Mouse (Mus musculus) left cerebral cortex, adult 2 months (tissue): ENCODE data around the gene Pip4k2a. TPM values are rescaled to one million over a fixed set of nuclear protein-coding genes. Genes with fewer than 3 reads are reported as not detected.

ENCODE experiments used
- DNase-seq, 2 experiments: peaks; one replicate each; pipeline ENCODE4 v3.0.0; 2021 to 2022; ENCODE audit warnings: low spot score in 2 of 2, mixed read lengths in 1 of 2; ENCODE audit errors: extremely low spot score in 1 of 2
- H3K27ac ChIP-seq: fragments of 200-600 bp; 2 replicates; pipeline ENCODE4 v1.8.1; 2022
- H3K4me3 ChIP-seq: fragments of 200-600 bp; 2 replicates; pipeline ENCODE4 v1.8.1; 2022
- CTCF ChIP-seq: fragments of 200-600 bp; IDR thresholded peaks from 2 replicates; pipeline ENCODE4 v1.8.1; 2022; ENCODE audit warnings: antibody characterized with exemption, mild to moderate bottlenecking, moderate library complexity
- intact Hi-C: fragments of 180-260 bp; cut with DNase I; formaldehyde crosslinking; loops from one replicate; pipeline ENCODE4 v1.15.1; 2025
- total RNA-seq, 2 experiments: library from RNA; stranded (reverse); gene quantifications; 2 replicates each; pipeline ENCODE4 v1.2.3; 2021

The Pip4k2a gene
- total RNA-seq, 2 experiments from 2014 or later: 49.3 to 50.1 TPM

DNA sequence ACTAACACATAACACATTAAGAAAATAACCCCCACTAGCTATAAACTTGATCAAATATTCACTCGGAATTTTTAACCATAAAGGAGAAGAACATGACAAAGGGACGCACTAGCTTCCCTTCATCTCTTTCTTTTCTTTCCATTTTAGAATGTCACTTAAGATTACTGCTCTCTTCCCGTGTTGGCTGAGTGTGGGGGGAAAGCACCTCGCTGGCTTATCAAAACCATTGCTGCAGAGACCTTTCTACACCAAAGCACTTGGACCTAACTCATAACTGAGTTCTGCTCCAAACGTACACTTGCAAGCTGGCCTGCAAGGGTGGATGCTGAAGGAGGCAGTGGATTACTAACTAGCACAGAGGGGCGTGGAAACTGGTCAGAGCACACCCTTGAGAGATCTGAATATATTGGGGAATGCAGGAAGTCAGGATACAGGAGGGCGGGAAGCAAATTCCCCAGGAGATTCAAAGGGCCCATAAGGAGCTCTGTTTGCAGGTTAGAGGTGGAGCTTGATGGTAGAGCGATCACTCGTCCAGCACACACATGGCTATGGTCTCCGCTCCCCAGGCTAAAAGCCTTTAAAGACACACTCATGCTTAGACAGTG lies 20.6 kb downstream of the Pip4k2a start:
- H3K27ac ChIP-seq: no peak overlapping the region
- no peak overlapping the region for H3K4me3 ChIP-seq
- intact Hi-C loops: no loop called here
- TF ChIP-seq CTCF: no peak
- DNase-seq: no peak

DNA sequence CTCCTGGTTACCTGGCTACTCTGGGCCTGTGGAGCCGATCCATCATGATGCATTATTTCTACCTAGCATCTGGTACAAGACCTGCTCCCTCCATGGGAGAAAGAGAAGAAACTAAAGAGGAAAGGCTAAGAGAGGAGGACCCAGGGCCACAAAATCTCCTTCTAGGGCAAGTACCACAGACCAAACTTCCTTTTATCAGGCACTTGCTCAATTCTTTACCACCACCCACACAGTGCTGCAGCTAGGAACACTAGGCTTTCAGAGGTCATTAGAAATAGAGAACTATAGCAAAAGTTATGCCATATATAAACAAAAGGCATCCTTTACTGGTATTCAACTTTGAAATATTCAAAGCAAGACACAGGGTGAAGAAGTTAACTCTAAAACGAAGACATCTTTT lies 21.8 kb downstream of the Pip4k2a start:
- no peak overlapping the region for H3K27ac ChIP-seq
- intact Hi-C loops: no loop called here
- no peak for TF ChIP-seq CTCF
- no peak for DNase-seq
- H3K4me3 ChIP-seq: no peak overlapping the region

DNA sequence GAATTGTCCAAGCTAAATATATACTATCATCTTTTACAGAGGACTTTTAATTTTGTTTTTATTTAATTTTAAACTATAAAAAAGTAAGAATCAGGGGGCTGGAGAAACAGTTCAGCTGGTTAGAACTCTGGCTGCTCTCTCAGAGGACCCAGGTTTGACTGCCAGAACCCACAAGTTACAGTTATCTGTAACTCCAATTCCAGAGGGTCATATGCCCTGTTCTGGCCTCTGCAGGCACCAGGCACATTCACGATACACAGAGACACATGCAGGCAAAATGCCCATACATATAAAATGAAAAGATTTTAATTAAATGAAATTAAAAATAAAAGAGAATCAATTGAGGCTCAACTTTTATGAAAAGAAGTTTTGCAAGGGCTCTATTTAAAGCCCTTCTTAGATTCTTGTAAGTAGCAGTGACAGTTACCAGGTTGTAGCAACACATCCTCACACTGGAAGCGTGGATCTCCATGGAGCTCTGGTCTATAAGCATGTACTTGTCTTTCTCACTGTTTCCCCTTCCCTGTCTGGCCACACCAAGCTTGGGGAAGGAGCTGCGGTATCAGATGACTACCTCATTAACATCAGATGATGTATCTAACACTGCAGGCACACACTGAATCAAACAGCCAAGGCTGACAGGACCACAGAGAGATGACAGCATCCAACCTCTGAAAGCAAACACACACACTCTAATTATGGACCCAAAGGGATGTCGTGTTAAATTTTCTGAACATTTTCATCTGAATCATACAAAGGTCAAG lies 22.9 kb downstream of the Pip4k2a start:
- no peak for TF ChIP-seq CTCF
- intact Hi-C loops: no loop called here
- Histone ChIP-seq H3K27ac (no peak overlapping the region), H3K4me3 (no peak overlapping the region)
- no peak for DNase-seq

DNA sequence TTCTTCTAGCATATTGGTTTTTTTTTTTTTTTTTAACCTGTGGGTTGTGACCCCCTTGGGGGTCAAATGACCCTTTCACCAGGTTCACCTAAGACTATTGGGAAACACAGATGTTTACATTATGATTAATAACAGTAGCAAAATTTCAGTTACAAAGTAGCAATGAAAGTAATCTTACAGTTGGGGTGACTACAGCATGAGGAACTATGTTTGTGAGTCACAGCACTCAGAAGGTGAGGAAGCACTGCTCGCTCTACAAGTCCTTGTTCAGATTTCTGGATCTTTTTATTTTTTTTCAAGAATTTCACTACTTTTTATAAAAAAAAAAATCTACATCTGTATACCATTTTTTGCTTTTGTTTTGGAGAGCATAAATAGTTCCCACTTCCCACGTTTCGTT lies 26.4 kb downstream of the Pip4k2a start:
- no peak overlapping the region for H3K4me3 ChIP-seq
- TF ChIP-seq CTCF: no peak
- H3K27ac ChIP-seq: no peak overlapping the region
- DNase-seq: no peak
- intact Hi-C loops: no loop called here

DNA sequence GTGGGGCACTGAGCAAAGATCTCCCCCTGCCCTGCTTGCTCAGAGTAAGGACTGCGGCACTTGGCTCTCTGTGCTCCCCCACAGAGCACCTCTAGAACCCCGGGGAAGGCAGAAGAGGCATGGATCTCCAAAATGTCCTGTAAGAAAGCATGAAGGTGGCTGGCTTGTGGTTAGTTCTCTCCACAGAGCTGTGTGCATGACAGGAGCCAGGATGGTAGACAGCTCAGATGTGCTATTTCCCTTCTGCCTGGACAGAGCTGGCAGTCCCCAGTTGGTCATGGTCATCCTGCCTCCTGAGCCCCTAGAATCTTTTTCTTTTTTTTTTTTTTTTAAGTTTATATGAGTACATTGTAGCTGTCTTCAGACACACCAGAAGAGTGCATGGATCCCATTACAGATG lies 27.5 kb downstream of the Pip4k2a start:
- intact Hi-C loops: no loop called here

DNA sequence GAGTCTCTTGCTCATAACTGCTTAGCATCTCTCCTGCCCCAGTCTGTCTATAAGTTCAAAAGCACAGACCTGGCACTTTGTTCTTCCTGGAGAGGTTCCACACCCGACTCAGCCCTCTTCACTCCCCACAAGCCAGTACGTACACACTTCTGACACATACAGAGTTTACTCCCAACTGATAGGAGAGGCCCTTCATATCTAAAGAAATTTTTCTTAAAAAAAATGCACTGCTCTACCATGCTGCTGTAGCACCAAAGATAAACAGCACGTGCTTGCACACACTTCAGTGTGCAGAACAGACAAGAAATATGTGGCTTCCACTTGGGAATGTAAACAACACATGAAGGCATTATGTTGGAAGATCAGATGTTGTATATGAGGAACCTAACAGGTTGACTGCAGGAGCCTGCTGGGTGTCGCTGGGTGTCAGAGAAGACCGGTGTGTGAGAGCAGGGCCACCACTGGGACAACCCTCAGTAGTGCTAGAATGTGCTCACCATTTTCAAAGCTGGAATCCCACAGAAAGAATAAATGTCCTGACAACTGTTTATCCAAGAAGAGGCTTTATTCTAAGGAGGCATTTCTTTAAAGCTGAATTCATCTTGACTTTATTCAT lies 28.8 kb downstream of the Pip4k2a start:
- no peak overlapping the region for H3K4me3 ChIP-seq
- intact Hi-C loops: no loop called here
- no peak for TF ChIP-seq CTCF
- no peak overlapping the region for H3K27ac ChIP-seq
- DNase-seq: no peak

More for the DNA sequence above, 27.5 kb downstream of the Pip4k2a start:
- no peak overlapping the region for H3K4me3 ChIP-seq
- DNase-seq: no peak
- TF ChIP-seq CTCF: no peak
- no peak overlapping the region for H3K27ac ChIP-seq

DNA sequence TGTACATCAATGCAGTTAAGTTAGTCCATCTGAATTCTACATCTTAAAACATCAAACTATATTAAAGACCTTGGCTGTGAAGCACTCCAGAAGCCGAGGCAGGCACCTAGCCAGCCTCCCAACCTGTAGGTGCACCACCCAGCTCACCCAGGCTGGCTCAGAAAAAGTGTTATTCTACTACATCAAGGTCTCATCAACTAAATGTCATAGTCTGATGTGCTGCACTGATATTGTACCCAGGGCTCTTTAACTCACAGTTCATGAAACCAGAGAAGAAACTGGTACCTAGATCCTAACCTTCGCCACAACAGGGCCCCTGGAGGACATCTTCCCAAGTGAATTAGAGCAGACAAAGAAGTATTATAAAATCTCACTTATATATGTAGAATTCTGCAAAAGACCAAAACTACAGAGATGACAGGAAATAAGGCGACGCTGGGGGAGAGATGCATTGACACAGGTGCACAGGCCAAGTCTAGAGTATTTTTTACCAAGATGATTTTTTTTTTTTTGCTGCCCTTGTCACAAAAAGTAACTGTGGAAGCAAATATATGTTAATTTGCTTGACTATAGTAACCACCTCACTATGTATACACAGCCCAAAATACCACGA lies 30.4 kb downstream of the Pip4k2a start:
- intact Hi-C loops: no loop called here
- no peak for DNase-seq
- no peak for TF ChIP-seq CTCF
- Histone ChIP-seq H3K27ac (no peak overlapping the region), H3K4me3 (no peak overlapping the region)

DNA sequence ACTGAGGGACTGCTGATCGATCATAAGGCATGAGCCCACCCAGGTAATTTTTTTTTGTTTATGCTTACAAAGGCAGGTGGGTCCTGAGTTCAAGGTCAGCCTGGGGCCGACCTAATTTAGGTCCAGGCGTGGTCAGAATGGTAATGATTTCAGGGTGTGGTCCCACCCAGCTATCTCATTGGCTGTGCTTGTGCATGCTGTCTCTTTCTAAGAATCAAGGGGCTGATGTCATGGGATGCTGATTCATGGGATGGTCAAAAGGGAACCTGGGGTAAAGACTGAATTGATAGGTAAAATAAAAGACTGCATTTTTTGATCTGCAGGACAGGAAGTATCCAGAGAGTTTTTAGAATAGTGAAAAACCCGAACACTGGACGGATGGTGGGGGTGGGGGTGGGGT lies 31.4 kb downstream of the Pip4k2a start:
- H3K27ac ChIP-seq: no peak overlapping the region
- TF ChIP-seq CTCF: no peak

DNA sequence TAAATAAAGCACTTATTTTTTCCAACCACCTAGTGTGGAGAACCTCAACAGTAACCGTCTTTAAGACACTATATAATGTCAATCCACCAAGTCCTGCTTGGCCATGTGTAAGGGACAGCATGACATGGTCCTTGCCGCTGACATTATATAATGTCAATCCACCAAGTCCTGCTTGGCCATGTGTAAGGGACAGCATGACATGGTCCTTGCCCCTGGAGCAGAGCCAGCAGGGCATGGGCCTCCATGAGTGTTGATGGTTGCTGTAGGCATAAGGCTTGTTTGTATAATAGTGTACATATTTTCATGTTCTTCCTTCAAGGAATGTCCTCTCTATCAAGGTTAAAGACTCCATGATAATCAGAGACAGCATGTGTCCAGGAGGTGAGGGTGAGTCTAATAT lies 32.0 kb downstream of the Pip4k2a start:
- no peak for DNase-seq
- intact Hi-C loops: no loop called here
- TF ChIP-seq CTCF: no peak
- no peak overlapping the region for H3K27ac ChIP-seq
- H3K4me3 ChIP-seq: no peak overlapping the region

More for the DNA sequence above, 31.4 kb downstream of the Pip4k2a start:
- no peak for DNase-seq
- H3K4me3 ChIP-seq: no peak overlapping the region
- intact Hi-C loops: no loop called here

DNA sequence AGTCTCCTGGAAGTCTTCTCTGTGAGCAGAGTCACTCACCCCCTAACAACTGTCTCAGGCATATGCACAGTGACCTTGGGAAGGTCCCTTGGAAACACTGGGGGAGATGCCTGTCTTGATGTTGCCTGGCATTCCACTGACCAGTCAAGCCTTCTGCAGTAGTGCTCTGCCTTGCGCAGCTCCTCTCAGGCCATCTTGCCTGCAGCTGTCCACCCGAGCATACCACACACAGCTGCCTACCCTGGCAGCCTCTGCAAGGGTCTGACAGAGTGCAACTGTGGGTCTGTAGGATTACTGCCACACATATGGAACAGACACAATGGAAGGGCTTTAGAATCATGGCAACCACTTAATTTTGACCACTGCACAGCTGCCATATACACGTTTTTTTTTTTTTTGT lies 32.8 kb downstream of the Pip4k2a start:
- DNase-seq: no peak
- TF ChIP-seq CTCF: no peak
- intact Hi-C loops: no loop called here
- Histone ChIP-seq H3K27ac (no peak overlapping the region), H3K4me3 (no peak overlapping the region)

DNA sequence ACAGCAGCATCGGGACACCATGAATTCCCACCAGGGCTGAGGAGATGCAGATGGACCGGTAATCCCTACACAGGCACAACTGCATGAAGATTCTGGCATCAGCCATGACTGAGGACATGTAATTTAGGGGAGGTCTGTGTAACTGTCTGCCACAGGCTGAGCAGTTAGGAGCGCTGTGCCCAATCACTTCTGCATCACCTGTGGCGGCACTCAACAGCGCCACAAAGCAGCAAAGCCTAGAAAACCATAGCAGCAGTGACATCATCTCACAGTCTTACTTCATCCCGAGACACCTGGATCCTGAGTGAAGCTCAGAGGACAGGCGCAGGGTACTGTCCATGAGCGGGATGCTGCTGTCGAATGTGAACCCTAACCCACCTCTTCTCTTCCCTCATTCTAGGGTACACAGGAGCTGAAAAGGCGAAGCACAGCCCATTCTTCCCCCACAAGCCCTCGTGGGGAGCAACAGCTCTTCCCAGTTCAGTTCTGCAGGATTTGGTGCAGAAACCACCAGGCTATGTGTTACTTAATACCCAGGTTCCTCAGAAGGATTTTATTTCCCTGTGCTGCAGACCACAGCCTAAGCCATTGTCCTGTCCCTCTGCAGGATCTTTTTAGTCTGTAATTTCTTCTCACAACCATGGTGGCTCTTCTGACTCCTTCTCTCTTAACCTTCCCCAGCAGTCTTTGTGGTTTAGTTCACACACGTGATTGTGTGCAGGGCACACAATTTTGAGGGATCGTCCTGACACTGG lies 34.5 kb downstream of the Pip4k2a start:
- intact Hi-C loops: no loop called here
- no peak for DNase-seq
- Histone ChIP-seq H3K27ac (no peak overlapping the region), H3K4me3 (no peak overlapping the region)
- TF ChIP-seq CTCF: no peak

DNA sequence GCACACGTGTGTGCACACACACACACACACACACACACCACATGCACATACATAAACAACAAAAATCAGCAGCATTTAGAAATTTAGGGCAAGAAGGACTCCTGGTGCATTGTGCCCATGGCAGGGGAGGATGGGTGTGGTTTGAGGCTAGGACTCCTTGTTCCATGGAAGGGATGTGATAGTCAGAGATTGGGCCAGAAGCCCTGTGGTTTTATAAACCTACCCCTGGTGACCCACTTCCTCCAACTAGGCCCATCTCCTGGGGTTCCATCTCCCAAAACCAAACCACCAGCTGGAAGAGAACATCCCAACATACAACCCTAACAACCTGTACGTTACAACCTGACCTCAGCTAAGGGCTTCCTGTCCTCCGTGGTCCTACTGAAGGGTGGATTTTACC lies 35.4 kb downstream of the Pip4k2a start:
- H3K27ac ChIP-seq: no peak overlapping the region
- H3K4me3 ChIP-seq: no peak overlapping the region
- intact Hi-C loops: no loop called here
- TF ChIP-seq CTCF: no peak
- no peak for DNase-seq
